ENCODE assay signal across 8 mouse cellular contexts in genomic region chr7:92739956-92740355, GRCm38 (mm10). TPM values are rescaled to one million over a fixed set of nuclear protein-coding genes. Genes with fewer than 3 reads are reported as not detected.
DNase-seq lines count a peak whose midpoint lies in the region; ATAC-seq and TF ChIP-seq lines count a peak whose summit lies in the region.

No protein-coding gene starts in this region.

- no peaks in the 10 kb centered on the region for H3K27me3 ChIP-seq in heart, adult 2 months (ENCODE audit: control insufficient read depth, insufficient read depth, low read length)
- no peaks in the 10 kb centered on the region for H3K27me3 ChIP-seq in E14TG2a.4 (ENCODE audit: insufficient read depth, low read length)
- H3K27me3 ChIP-seq in forebrain, embryonic 16.5 days (replicated peaks; ENCODE audit: control insufficient read depth, insufficient read depth, low read length), result no peaks in the 10 kb centered on the region
- H3K27me3 ChIP-seq in liver, postnatal 0 days (ENCODE audit: insufficient read depth, low read length), result no peaks in the 10 kb centered on the region

- TF ChIP-seq EP300 in heart, adult 2 months (IDR thresholded peaks at IDR 0.05; ENCODE audit: insufficient read depth, low read depth, low read length), result no peak
- no peak for TF ChIP-seq EP300 in liver, postnatal 0 days (IDR thresholded peaks at IDR 0.05; ENCODE audit: low read depth)

- H3K4me2 ChIP-seq in forebrain, embryonic 16.5 days (ENCODE audit: low read length), result peak overlapping the region; percentile 95
- H3K4me2 ChIP-seq in liver, postnatal 0 days (ENCODE audit: low read depth, low read length), result peak overlapping the region; percentile 87

- TF ChIP-seq CTCF in heart, adult 2 months (IDR thresholded peaks at IDR 0.05), result no peak
- no peak for TF ChIP-seq CTCF in E14TG2a.4 (conservative IDR thresholded peaks at IDR 0.05; ENCODE audit: low read length)
- TF ChIP-seq CTCF in liver, postnatal 0 days (IDR thresholded peaks at IDR 0.05; ENCODE audit: low read depth), result no peak

- DNase-seq in heart, adult 2 months, result no peak
- DNase-seq in heart, adult 9 months (ENCODE audit: low spot score in 2 of 2), result no peak
- DNase-seq in liver, postnatal 0 days, result no peak
- no peak for DNase-seq in cerebellum, adult 18-20 months
- no peak for DNase-seq in layer of hippocampus, adult 9-10 months (ENCODE audit: low spot score)
- DNase-seq in thymus, postnatal 25 days, result no peak

- TF ChIP-seq POLR2A in heart, adult 2 months (IDR thresholded peaks at IDR 0.05; ENCODE audit: insufficient read depth, low read depth, low read length), result no peak

- intact Hi-C loops in heart, adult 2 months (cut with DNase I), result loop anchor here (2.0 kb wide), 1 partner anchor 179 kb away; the partner anchor contains the start of gene Ccdc90b

- peaks cover 1% of the 10 kb centered on the region; the same call in 1 of the 2 replicates for H3K79me2 ChIP-seq in heart, adult 2 months (replicated peaks; ENCODE audit: control insufficient read depth, insufficient read depth, low read length)

- no peak overlapping the region for H3K9ac ChIP-seq in heart, adult 2 months (ENCODE audit: low read depth, low read length)
- H3K9ac ChIP-seq in forebrain, embryonic 16.5 days (replicated peaks; ENCODE audit: low read depth, low read length), result peak overlapping the region; percentile 99
- H3K9ac ChIP-seq in liver, postnatal 0 days (replicated peaks), result peak overlapping the region; percentile 98

- no peaks in the 10 kb centered on the region for H3K9me3 ChIP-seq in E14TG2a.4 (ENCODE audit: low read length)
- no peaks in the 10 kb centered on the region for H3K9me3 ChIP-seq in forebrain, embryonic 16.5 days (ENCODE audit: control insufficient read depth, low read length)
- H3K9me3 ChIP-seq in liver, postnatal 0 days (ENCODE audit: low read length), result no peaks in the 10 kb centered on the region

- ATAC-seq in forebrain, embryonic 16.5 days, result no peak
- ATAC-seq in liver, postnatal 0 days, result no peak

- H3K4me1 ChIP-seq in heart, adult 2 months (ENCODE audit: control insufficient read depth, insufficient read depth, low read length), result peaks cover 2% of the 10 kb centered on the region
- peaks cover 55% of the 10 kb centered on the region for H3K4me1 ChIP-seq in E14TG2a.4 (replicated peaks; ENCODE audit: low read depth, low read length)
- peaks cover 29% of the 10 kb centered on the region for H3K4me1 ChIP-seq in forebrain, embryonic 16.5 days (replicated peaks; ENCODE audit: control insufficient read depth, insufficient read depth, low read length)
- peaks cover 19% of the 10 kb centered on the region for H3K4me1 ChIP-seq in liver, postnatal 0 days (ENCODE audit: insufficient read depth)

- peak overlapping the region; percentile 96 for H3K4me3 ChIP-seq in heart, adult 2 months
- H3K4me3 ChIP-seq in E14TG2a.4 (replicated peaks; ENCODE audit: low read length), result peak overlapping the region; percentile 97
- H3K4me3 ChIP-seq in forebrain, embryonic 16.5 days (replicated peaks; ENCODE audit: low read length), result peak overlapping the region; percentile 95
- peak overlapping the region; percentile 94 for H3K4me3 ChIP-seq in liver, postnatal 0 days (ENCODE audit: low read depth, low read length)

- H3K36me3 ChIP-seq in heart, adult 2 months (ENCODE audit: control insufficient read depth, insufficient read depth, low read length), result peaks cover 27% of the 10 kb centered on the region
- H3K36me3 ChIP-seq in E14TG2a.4 (ENCODE audit: insufficient read depth, low read length), result peaks cover 46% of the 10 kb centered on the region
- no peaks in the 10 kb centered on the region for H3K36me3 ChIP-seq in forebrain, embryonic 16.5 days (ENCODE audit: control insufficient read depth, insufficient read depth)
- H3K36me3 ChIP-seq in liver, postnatal 0 days (replicated peaks; ENCODE audit: insufficient read depth, low read length), result peaks cover 21% of the 10 kb centered on the region

- WGBS in heart, adult 2 months, result 36% methylated on average over 6 of the region's 6 CpGs
- 22% methylated on average over 6 of the region's 6 CpGs for WGBS in forebrain, embryonic 16.5 days
- 52% methylated on average over 6 of the region's 6 CpGs for WGBS in liver, postnatal 0 days (ENCODE audit: insufficient replicate concordance)

- H3K27ac ChIP-seq in heart, adult 2 months, result no peak overlapping the region
- no peak overlapping the region for H3K27ac ChIP-seq in forebrain, embryonic 16.5 days (ENCODE audit: low read length)
- H3K27ac ChIP-seq in liver, postnatal 0 days (ENCODE audit: low read depth), result no peak overlapping the region

RNA-seq across cellular contexts. Expression of gene Rab30, which starts 1.4 kb away (rescaled TPM):
- total RNA-seq in heart, adult 2 months (2021), result 10 to 100 TPM; 10.8 to 22.5 TPM
- polyA plus RNA-seq in heart, adult 2 months (2012; rRNA removed), result 2.8 and 6.9 TPM in 2 replicates
- polyA plus RNA-seq in forebrain, embryonic 16.5 days (2015; fragmentation: Nextera tagmentation; extraction: Ambion mirVana), result 20.1 and 23.8 TPM in 2 replicates
- polyA plus RNA-seq in liver, postnatal 0 days (2015; fragmentation: Nextera tagmentation; extraction: Ambion mirVana), result 28.8 and 28.9 TPM in 2 replicates
